Mouse (Mus musculus) C2C12 (cell line): ENCODE data around the gene Gprc5c.

Source experiments
- CTCF ChIP-seq: IDR thresholded peaks from one replicate; pipeline ENCODE4 v1.5.1; 2011; ENCODE audit not compliant: control insufficient read depth, insufficient read depth, insufficient read length
- MAX ChIP-seq: IDR thresholded peaks from one replicate; pipeline ENCODE4 v1.6.1; 2011; ENCODE audit warnings: mild to moderate bottlenecking, control low read depth
- MYOD1 ChIP-seq: IDR thresholded peaks from one replicate; pipeline ENCODE4 v1.6.1; 2011; ENCODE audit warnings: low read depth; ENCODE audit not compliant: control insufficient read depth, insufficient read length
- MYOG ChIP-seq: IDR thresholded peaks from one replicate; pipeline ENCODE4 v1.6.1; 2011; ENCODE audit not compliant: control insufficient read depth, insufficient read length; ENCODE audit errors: extremely low read depth
- USF1 ChIP-seq: IDR thresholded peaks from one replicate; pipeline ENCODE4 v1.6.1; 2011; ENCODE audit warnings: low read depth, mild to moderate bottlenecking, control low read depth, moderate library complexity

DNA sequence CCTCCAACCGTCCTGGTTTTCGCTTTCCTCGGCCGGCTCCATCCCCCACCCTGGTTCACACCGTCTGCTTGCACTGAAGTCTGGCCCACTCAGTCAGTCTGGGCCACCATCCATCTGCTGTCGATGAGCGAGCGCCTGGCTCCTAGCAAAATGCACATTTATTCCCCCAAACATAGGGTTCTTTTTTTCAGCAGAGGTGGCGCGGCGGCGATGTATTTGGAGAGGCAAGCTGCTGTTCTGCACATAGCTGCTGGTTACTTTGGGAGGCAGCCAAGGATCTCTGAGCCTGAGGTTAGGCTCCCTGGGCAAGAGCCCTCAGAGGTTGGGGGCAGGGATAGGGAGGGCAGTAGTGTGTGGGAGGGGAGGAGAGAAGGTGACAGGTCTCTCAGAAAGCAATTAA, 28.2 kb upstream of the Gprc5c start:
- TF ChIP-seq MYOG (no peak), CTCF (no peak), USF1 (no peak), MAX (no peak), MYOD1 (no peak)
